Mouse (Mus musculus): Measurements from ENCODE around the gene Sh3bgrl3. TPM values are rescaled to one million over a fixed set of nuclear protein-coding genes. Genes with fewer than 3 reads are reported as not detected.
A peak's percentile ranks its signal among the peaks of the same experiment; 100 is the strongest.

The Sh3bgrl3 gene
- total and polyA plus RNA-seq, 3 experiments = 128 to 362 (median 153) TPM

- TF ChIP-seq USF1 (IDR thresholded peaks at IDR 0.05; ENCODE audit: low read depth, low read length) = no peak
- no peak for TF ChIP-seq UBTF (IDR thresholded peaks at IDR 0.05; ENCODE audit: low read depth, low read length)
- TF ChIP-seq RAD21 (IDR thresholded peaks at IDR 0.05; ENCODE audit: low read depth, low read length) = no peak
- no peak for TF ChIP-seq TCF12 (IDR thresholded peaks at IDR 0.05; ENCODE audit: low read depth, low read length)
- peak; percentile 19; the same call in 1 of the 2 replicates for TF ChIP-seq POLR2AphosphoS2 (IDR thresholded peaks at IDR 0.05; ENCODE audit: low read depth, low read length)
- no peak for TF ChIP-seq SIN3A (IDR thresholded peaks at IDR 0.05; ENCODE audit: low read length)
- Histone ChIP-seq H3K79me2 (replicated peaks; ENCODE audit: control insufficient read depth, extremely low read depth, insufficient read depth, poor library complexity, severe bottlenecking) (peaks cover 6% of the 10 kb centered on the region; the same call in 1 of the 2 replicates), H3K4me1 (ENCODE audit: control insufficient read depth in 1 of 2, insufficient read depth in 2 of 2) (peaks cover 27 to 55% of the 10 kb centered on the region in 2 experiments), H3K27me3 (replicated peaks) (no peaks in the 10 kb centered on the region), H3K36me3 (replicated peaks in 1 of 2; ENCODE audit: control insufficient read depth in 1 of 2, insufficient read depth in 1 of 2, low read length in 1 of 2) (peaks cover 27 to 65% of the 10 kb centered on the region in 2 experiments), H3K27ac (ENCODE audit: insufficient read depth, low read depth) (0 out of 2 replicates have a peak overlapping the region, but pooled peaks have one; percentile 2), H3K4me2 (ENCODE audit: insufficient read depth, low read depth, poor library complexity, severe bottlenecking) (peak overlapping the region; percentile 85), H3K4me3 (replicated peaks in 1 of 3; ENCODE audit: low read depth in 2 of 3, low read length in 2 of 3, poor library complexity in 1 of 3) (peak overlapping the region; percentile 70 to 95 (median 84)), H3K9ac (ENCODE audit: insufficient read depth, low read depth) (peak overlapping the region; percentile 91), H3K9me3 (replicated peaks; ENCODE audit: low read length) (no peaks in the 10 kb centered on the region)
- in situ Hi-C loops (cut with MboI; ENCODE audit: low pct_ligation_motif_present, low pct_unique_long_range_greater_than_20kb, low sequenced_read_pairs) (loop anchor here (5.0 kb wide), 1 partner anchor 35 kb away; no protein-coding TSS in a partner anchor), dilution Hi-C loops (cut with MboI; ENCODE audit: extremely low pct_ligation_motif_present, extremely low pct_unique_long_range_greater_than_20kb, low sequenced_read_pairs) (no loop called here)
- no peak for DNase-seq (ENCODE audit: extremely low read depth)
Observed at GRCm38 (mm10) chr4:134127793-134128192, 796 bp downstream of the Sh3bgrl3 start.

GRCm38 (mm10) chr4:134127121-134127455 is 1.5 kb downstream of the Sh3bgrl3 start:
- Histone ChIP-seq H3K27ac (ENCODE audit: insufficient read depth, low read depth) (0 out of 2 replicates have a peak overlapping the region, but pooled peaks have one; percentile 2), H3K4me3 (replicated peaks in 1 of 3; ENCODE audit: low read depth in 2 of 3, low read length in 2 of 3, poor library complexity in 1 of 3) (peak overlapping the region in 1 of 3 experiments; percentile 84), H3K36me3 (replicated peaks in 1 of 2; ENCODE audit: control insufficient read depth in 1 of 2, insufficient read depth in 1 of 2, low read length in 1 of 2) (peaks cover 24 to 58% of the 10 kb centered on the region in 2 experiments), H3K9me3 (replicated peaks; ENCODE audit: low read length) (no peaks in the 10 kb centered on the region), H3K27me3 (replicated peaks) (no peaks in the 10 kb centered on the region), H3K4me2 (ENCODE audit: insufficient read depth, low read depth, poor library complexity, severe bottlenecking) (peak overlapping the region; percentile 85; the same call in 1 of the 2 replicates), H3K79me2 (replicated peaks; ENCODE audit: control insufficient read depth, extremely low read depth, insufficient read depth, poor library complexity, severe bottlenecking) (peaks cover 6% of the 10 kb centered on the region; the same call in 1 of the 2 replicates), H3K4me1 (ENCODE audit: control insufficient read depth in 1 of 2, insufficient read depth in 2 of 2) (peaks cover 27 to 62% of the 10 kb centered on the region in 2 experiments), H3K9ac (ENCODE audit: insufficient read depth, low read depth) (no peak overlapping the region)
- in situ Hi-C loops (cut with MboI; ENCODE audit: low pct_ligation_motif_present, low pct_unique_long_range_greater_than_20kb, low sequenced_read_pairs) = loop anchor here (5.0 kb wide), 1 partner anchor 35 kb away; no protein-coding TSS in a partner anchor
- dilution Hi-C loops (cut with MboI; ENCODE audit: extremely low pct_ligation_motif_present, extremely low pct_unique_long_range_greater_than_20kb, low sequenced_read_pairs) = no loop called here
- no peak for DNase-seq (ENCODE audit: extremely low read depth)
- TF ChIP-seq MAFK (IDR thresholded peaks at IDR 0.05; ENCODE audit: insufficient replicate concordance, low read length) (no peak), POLR2A (IDR thresholded peaks at IDR 0.05; ENCODE audit: low read depth, low read length) (peak; percentile 23; the same call in 1 of the 2 replicates)

DNA sequence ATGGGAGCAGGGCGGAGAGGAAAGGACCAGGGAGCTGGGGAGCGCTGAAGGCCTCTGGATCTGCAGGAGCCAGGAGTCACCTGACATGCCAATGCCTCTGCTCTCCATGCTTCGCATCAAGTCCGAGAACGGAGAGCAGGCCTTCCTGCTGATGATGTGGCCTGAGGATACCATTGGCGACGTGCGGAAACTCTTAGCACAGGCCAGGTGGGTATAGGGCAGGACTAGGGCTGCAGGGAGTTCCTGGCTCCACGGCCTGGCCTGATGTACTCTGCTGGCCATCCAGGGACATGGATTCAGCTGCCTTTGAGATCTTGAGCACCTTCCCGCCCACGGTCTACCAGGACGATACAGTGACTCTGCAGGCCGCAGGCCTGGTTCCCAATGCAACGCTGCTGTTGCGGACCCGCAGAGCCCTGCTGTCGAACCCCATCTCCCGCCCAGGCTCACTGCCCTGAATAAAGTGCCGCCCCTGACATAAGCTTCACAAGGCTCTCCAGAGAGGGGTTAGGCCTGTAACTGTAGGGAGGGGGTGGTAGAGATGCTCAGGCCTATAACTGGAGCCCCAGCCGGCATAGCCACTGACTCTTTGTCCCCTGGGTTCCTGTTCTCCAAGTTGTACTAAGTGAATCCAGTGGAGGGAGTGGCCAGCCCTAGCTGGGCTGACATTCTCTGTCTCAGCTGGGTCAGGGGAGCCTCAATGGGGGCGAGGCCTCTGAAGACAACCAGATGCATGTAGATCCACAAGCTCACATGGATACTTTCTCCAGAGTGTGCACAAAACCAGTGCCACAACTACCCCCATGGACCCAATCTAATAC is 2.1 kb downstream of the Sh3bgrl3 start:
- peaks cover 6% of the 10 kb centered on the region; the same call in 1 of the 2 replicates for H3K79me2 ChIP-seq (replicated peaks; ENCODE audit: control insufficient read depth, extremely low read depth, insufficient read depth, poor library complexity, severe bottlenecking)
- peaks cover 29 to 68% of the 10 kb centered on the region in 2 experiments for H3K4me1 ChIP-seq (ENCODE audit: control insufficient read depth in 1 of 2, insufficient read depth in 2 of 2)
- DNase-seq (ENCODE audit: extremely low read depth) = no peak
- in situ Hi-C loops (cut with MboI; ENCODE audit: low pct_ligation_motif_present, low pct_unique_long_range_greater_than_20kb, low sequenced_read_pairs) = loop anchor here (5.0 kb wide), 1 partner anchor 34 kb away; no protein-coding TSS in a partner anchor
- H3K9ac ChIP-seq (ENCODE audit: insufficient read depth, low read depth) = no peak overlapping the region
- H3K4me2 ChIP-seq (ENCODE audit: insufficient read depth, low read depth, poor library complexity, severe bottlenecking) = no peak overlapping the region
- no peaks in the 10 kb centered on the region for H3K27me3 ChIP-seq (replicated peaks)
- no peaks in the 10 kb centered on the region for H3K9me3 ChIP-seq (replicated peaks; ENCODE audit: low read length)
- H3K4me3 ChIP-seq (replicated peaks in 1 of 3; ENCODE audit: low read depth in 2 of 3, low read length in 2 of 3, poor library complexity in 1 of 3) = no peak overlapping the region
- H3K36me3 ChIP-seq (replicated peaks in 1 of 2; ENCODE audit: control insufficient read depth in 1 of 2, insufficient read depth in 1 of 2, low read length in 1 of 2) = peaks cover 23 to 54% of the 10 kb centered on the region in 2 experiments
- dilution Hi-C loops (cut with MboI; ENCODE audit: extremely low pct_ligation_motif_present, extremely low pct_unique_long_range_greater_than_20kb, low sequenced_read_pairs) = no loop called here
- TF ChIP-seq KAT2A (IDR thresholded peaks at IDR 0.05; ENCODE audit: insufficient replicate concordance, low read length) = no peak
- TF ChIP-seq ZMIZ1 (IDR thresholded peaks at IDR 0.05; ENCODE audit: low read depth, low read length) = 0 out of 2 replicates have a peak, but pooled peaks have one; percentile 17
- H3K27ac ChIP-seq (ENCODE audit: insufficient read depth, low read depth) = no peak overlapping the region

Measured in CH12.LX (cell line).